Mouse (Mus musculus): ENCODE measurements around the gene Wdr81. TPM values are rescaled to one million over a fixed set of nuclear protein-coding genes. Genes with fewer than 3 reads are reported as not detected.

Gene Wdr81
- total RNA-seq (2021): 10 to 100 TPM; 12.0 to 18.2 TPM
- long read RNA-seq, experiment 1, partial matches to known transcripts: 6 of 8 reads
- long read RNA-seq, experiment 1, other reads (novel, unspliced or antisense): 2 of 8 reads
- long read RNA-seq, experiment 2, full-length matches to known transcripts: 1 of 5 reads
- long read RNA-seq, experiment 2, partial matches to known transcripts: 3 of 5 reads
- long read RNA-seq, experiment 2, other reads (novel, unspliced or antisense): 1 of 5 reads

DNA sequence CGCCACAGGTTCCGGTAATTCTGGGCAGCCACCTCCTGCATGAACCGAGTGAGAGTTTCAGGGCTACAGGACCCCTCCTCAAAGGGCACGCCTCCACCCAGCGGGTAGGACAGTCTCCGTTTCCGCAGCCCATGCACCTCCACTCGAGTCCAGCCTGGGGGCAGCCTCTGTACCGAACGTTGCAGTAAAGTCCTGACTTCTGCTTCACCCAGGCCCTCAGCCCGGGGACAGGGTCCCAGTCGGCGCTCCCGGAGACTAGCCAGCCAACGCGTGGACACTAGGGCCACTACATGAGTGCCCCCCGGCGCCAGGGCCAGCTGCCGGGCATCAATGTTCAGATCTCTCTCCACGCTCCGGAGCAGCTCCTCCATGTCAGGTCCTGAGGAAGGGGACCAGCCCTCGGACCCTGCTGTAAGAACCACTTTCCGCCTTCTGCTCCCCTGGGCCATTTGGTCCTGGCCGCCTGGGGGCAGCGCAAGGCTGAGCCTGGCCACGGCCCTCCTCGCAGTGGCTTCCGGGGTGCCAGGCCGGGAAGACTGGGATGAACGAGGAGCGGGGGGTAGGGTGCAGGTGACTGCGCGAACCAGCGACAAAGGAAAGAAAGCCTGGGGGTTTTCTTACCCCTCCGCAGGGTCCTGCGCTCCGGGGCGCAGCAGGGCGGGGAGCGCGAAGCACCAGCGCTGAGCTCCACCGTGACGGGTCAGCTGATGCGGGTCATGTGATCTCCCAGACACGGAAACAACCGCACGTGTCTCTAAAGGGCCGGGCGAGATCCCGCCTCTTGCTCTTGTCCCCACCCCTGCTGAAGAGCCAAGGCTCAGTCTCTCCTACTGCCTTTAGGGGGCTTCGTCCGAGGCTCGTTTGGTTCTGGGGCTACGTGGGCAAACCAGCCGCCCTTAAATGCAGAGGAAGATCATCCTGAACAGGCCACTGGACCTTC lies at the start of gene Wdr81:
Wdr81 (minus strand) TSS at position 727 of the 940 bp plus-strand sequence.
- DNase-seq: peak; percentile 91 to 93

- DNase-seq: peak in 1 of 2 experiments; percentile 38
These were observed 43.6 kb upstream of the Wdr81 start for GRCm38 (mm10) chr11:75498126-75498525.

- DNase-seq: no peak
These were observed 40.0 kb upstream of the Wdr81 start for GRCm38 (mm10) chr11:75494296-75495049.

DNA sequence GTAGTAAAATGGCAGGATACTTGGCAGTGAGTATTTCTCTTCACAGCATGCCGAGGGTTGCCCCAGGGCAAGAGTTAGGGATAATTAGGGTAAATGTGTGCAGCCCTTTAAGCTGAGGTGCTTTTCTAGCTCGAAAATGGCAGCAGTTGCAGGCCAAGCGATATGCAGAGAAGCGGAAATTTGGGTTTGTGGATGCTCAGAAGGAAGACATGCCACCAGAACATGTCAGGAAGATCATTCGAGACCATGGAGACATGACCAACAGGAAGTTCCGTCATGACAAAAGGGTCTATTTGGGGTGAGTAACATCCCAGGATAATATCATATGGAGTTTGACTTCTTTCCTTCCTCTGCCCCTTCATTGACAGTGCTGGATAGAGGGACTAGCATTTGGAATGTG lies 33.0 kb upstream of the Wdr81 start:
- no peak for DNase-seq

DNA sequence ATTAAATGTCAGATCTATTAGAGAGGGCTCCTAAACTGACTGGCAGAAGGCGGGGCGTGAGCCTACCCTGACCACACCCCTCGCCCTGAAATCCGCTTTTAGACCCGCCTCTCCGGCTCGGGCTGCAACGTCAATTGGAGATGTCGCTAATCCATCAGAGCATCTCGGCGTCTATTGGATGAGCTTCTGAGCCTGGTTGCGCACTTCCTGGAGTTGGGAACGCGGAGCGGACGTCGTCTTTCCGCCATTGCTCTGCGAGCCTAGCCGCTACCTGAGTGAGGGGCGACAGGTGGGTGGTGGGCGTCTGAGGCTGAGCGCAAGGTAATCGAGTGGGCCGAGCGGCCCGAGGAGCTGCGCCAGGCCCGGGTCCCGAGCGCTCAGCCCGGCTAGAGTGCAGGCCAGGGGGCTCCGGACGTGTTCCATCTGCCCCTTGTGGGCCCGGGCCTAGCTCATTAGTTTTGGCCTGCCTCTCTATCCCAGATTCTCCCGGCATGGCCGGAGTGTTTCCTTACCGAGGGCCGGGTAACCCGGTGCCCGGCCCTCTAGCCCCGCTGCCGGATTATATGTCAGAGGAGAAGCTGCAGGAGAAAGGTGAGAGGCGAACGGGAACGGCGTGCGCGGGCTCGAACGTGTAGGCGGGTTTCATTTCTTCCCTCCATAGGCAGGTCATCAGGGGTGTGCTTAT lies 32.2 kb upstream of the Wdr81 start, which contains the start of gene Prpf8:
Prpf8 (plus strand) TSS at position 216 of the 685 bp plus-strand sequence.
- peak; percentile 95 to 96 for DNase-seq

DNA sequence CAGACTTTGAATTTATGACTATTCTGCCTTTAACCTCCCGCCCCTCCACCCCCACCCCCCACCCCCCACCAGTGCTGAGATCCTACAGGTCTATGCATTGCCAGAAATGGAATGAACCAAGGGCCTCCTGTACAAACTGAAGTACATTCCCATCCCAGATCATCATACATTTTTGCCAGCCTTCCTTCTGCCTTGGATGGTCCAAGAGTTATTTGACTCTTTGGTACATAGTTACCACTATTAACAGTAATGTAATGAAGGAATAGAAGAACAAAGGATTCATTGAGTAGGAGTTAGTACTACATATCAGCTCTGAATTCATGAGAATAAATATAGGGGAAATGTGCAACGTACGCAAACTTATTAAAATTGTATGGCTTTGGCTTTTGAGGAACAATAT lies 31.7 kb upstream of the Wdr81 start:
- no peak for DNase-seq

GRCm38 (mm10) chr11:75473376-75473775 lies 18.9 kb upstream of the Wdr81 start:
- DNase-seq: no peak

GRCm38 (mm10) chr11:75472469-75473081 lies 18.1 kb upstream of the Wdr81 start:
- no peak for DNase-seq

GRCm38 (mm10) chr11:75470675-75471074 lies 16.2 kb upstream of the Wdr81 start:
- DNase-seq: no peak

DNA sequence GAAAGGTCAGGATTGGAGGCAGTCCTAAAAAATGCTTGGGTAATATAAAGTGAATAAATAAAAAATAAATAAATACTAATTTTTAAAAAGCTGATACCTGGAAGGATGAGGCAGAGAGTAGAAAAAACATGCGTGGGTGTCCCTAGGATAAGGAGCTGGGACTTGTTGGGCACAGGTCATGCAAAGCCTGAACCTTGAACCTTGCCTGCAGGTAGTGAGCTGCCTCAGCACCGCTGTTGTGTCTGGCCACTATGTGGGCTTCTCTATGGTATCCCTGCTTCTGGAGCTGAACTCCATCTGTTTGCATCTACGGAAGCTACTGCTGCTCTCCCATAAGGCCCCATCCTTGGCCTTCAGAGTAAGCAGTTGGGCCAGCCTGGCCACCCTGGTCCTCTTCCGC lies 14.7 kb upstream of the Wdr81 start:
- DNase-seq: no peak

DNA sequence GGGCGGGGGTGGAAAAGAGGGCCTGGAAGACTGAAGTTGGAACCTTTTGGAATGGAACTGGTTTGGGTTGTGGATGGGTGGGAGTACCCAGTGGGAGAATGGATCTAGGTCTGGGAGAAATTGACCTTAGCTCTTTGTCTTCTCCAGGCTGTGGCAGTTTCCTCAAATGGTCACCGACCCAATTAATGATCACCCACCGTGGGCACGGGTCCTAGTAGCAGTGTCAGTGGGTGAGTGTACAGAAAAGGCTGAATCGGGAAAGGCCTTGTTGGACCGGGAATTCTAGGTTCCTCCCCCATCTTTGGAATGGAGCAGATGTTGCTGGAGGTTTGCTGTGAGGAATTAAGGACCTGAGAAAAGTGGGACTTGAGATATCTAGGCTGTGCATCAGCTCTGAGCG lies 13.9 kb upstream of the Wdr81 start:
- DNase-seq: no peak

DNA sequence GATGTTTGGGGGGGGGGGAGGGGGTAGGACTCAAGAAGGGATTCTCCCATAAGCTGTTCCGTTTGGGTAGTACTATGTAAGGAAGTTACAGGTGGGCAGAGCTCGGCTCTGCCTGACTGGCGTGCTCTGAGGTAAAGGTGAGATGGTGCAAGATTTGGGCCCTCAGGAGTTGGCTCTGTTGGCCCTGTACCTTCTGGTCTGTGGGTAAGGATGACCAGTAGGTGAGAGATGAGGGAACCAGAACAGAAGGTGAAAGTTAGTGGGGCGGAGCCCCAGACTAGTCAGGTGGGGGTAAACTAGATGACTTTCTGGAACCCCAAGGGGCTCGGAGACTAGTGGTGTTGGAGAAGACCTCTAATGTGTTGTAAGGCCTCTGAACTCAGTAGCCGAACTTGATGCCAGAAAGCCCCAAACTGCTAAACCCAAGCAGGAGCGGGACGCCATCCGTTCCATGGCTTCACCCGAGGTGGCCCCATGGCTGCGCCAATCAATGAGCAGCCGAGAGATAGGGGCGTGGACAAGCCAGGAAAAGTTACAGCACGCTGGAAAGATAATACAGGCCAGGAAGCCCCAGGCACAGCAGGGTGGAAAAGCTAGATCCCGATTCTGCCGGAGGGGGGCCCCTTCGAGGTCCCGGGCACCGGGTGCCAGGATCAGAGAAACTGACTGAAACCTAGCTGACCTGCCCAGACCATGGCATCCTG lies 13.1 kb upstream of the Wdr81 start:
- peak; percentile 87 for DNase-seq

DNA sequence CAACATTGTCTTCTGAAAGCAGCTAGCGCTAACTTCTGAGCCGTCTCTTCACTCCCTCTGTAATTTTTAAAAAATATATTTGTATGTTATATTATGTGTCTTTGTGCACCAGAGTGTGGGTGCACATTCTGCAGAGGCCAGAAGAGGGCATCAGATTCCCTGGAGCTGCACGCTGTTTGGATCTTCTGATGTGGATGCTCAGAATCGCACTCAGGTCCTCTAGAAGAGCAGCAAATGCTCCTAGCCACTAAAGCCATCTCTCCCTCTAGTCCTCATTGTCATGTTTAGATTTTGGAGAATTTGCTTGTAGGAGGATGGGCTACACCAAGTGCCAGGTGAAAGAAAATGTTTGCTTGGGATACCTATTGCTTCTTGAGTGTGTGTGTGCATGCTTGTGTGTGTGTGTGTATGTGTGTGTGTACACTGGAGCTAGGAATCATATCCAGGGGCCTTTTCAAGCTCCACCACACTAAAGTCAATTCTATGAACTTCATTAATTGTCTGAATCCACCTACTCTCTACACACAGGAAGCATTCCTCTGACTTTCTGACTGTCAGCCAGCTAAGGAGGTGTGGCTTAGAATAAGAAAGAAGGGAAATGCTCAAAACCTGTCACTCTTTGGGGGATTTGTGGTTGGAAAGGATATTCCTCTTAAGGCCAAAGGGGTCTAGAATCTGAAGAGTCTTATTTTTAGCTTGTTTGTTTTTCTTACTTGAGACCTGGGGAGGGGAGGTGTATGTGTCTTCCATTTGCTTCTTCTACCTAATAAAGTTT lies 12.4 kb upstream of the Wdr81 start:
- no peak for DNase-seq

DNA sequence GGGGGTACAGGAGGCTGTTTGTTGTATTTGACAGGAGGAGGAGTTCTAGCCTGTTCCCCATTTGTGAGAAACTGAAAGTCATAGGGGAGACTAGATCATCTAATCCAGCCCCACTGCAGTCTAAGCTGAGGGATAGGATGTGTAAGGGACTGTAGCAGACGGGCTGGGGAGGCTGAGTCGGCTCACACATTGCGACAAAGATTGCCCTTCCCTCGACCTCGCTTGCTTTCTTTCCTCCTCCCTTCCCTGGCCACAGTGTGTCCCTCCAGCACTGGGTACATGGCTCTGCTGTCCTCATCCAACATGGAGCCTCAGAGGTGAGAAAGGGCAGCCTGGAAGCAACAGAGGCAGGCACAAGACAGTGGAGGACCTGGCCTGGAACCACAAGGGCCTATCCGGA lies 10.5 kb upstream of the Wdr81 start:
- no peak for DNase-seq

DNA sequence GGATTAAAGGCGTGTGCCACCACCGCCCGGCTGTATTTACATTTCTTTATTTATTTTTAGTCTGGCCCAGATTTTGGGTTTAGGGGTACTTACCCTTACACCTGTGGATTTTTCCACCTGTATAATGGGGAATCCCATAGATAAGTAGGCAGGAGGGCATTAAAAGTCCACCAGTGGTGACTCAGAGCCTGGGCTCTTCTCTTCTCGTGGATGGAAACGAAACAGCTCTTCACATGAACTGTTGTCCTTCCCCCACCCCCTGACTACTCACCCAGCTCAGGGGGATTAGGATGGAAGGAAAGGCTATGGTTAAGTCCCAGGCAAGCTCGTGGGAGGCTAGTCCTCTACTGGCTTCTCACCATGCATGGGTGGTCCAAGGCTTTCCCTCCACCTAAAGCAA lies 9.9 kb upstream of the Wdr81 start:
- DNase-seq: no peak

DNA sequence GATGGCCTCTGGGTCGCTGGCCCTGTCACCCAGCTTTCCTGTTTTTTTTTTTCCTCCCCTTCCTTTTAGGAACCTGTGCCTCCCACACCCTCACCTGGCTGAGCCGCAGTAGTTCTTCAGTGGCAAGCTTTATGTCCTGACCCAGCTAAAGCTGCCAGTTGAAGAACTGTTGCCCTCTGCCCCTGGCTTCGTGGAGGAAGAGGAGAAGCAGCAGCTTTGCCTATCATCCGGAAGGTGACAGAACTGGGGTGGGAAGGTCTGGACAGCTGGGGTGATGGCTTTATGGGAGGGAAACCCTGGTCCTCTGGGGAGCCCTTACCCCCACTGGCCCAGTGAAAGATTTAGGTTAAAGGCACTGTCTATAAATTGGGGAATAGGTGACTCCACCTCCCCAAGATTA lies 9.1 kb upstream of the Wdr81 start:
- no peak for DNase-seq

DNA sequence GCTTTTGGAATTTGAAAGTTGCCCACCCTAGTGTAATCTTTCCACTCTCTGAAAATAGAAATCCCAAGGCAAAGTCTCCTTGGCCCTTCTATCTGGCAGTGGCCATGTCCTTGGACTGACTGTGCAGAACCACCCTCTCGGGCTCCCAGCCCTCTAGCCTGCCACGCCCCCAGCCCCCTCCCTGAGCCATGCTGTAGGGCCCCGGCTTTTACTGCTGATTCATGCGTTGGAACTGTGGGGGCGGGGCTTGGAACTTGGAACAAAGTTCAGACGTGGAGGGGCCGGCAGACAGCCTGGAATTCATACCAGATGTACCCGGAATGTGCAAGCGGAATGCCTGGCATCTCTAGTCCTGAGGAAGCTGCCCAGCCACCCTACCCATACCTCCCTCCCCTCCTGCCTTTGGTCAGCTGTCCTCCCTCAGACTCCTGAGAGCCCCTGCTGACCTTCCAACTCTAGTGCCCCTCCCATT lies 8.4 kb upstream of the Wdr81 start:
- peak; percentile 98 to 99 for DNase-seq

GRCm38 (mm10) chr11:75462253-75462783 lies 7.8 kb upstream of the Wdr81 start:
- DNase-seq: peak; percentile 94 to 95

- DNase-seq: no peak
These were observed 7.3 kb upstream of the Wdr81 start for GRCm38 (mm10) chr11:75461743-75462252.
